Mouse (Mus musculus) mouse embryonic stem cell (cell line): Measurements from ENCODE around the gene Kcnq1.

Experiments used
- in situ Hi-C, 2 experiments: fragments of 300-500 bp; cut with MboI; formaldehyde crosslinking; loops; 1 replicate in 1 of 2; 3 replicates in 1 of 2; pipeline ENCODE4 v1.14.3; 2019 to 2020; ENCODE audit warnings: low sequenced_read_pairs in 2 of 2, low pct_unique_long_range_greater_than_20kb in 1 of 2, mixed read lengths in 1 of 2; ENCODE audit not compliant: unreplicated experiment in 1 of 2

Gene Kcnq1

DNA sequence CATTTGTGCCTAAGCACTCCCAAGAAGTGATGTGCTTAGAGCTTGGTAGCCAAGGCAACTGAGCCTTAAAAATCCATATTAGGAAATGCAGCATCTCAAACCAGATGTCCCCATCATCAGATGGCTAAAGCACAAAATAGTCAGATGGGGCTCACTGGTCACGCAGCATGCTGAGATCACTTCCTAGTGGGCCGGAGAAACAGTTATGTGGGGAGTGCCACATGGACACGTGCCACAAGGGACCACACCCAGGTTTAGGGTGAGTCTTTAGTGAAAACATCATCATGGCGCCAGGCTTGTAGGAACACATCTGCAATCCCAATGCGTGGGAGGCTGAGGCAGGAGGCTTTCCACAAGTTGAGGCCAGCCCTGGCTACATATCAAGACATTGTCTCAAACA is 10.4 kb downstream of the Kcnq1 start:
- in situ Hi-C loops, result no loop called here

GRCm38 (mm10) chr7:143119407-143119806 is 13.2 kb downstream of the Kcnq1 start:
- in situ Hi-C loops, result no loop called here

DNA sequence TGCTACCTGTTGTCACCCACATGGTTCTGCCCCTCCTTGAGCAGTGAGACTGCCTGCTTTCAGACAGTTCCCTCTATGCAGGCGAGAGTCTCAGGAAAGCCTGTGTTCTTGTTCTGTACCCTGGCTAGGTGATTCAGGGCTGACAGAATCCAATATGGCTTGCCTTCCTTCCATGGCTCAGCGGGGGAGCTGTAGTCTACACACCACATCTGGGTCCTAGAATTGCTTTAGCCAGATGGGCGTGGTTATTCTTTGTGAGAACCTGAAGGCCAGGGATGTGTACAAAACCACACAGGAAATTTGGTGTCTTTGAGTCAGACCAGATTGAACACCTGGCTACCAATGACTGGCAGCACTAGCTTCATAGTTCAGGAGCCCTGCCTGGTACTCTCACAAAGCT is 13.7 kb downstream of the Kcnq1 start:
- in situ Hi-C loops, result no loop called here

DNA sequence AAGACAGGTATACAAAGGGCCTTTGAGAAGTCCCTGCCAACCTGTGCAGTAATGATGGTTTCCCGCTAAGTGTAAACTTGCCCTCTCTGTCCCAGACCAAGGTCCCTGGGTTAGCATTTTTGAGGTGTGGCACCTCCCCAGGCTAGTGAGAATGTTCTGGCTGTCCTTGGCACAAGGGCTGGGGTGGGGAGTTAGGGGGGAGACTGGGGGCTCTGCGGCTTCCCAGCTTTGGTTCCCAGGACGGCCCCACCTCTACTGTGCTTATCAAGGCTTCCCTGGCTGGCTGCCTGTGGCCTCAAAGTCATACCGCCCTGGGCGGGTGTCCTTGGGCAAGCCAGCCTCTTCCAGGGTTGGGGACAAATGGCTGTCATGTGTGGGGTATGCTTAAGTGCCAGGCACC is 16.0 kb downstream of the Kcnq1 start:
- in situ Hi-C loops, result no loop called here

DNA sequence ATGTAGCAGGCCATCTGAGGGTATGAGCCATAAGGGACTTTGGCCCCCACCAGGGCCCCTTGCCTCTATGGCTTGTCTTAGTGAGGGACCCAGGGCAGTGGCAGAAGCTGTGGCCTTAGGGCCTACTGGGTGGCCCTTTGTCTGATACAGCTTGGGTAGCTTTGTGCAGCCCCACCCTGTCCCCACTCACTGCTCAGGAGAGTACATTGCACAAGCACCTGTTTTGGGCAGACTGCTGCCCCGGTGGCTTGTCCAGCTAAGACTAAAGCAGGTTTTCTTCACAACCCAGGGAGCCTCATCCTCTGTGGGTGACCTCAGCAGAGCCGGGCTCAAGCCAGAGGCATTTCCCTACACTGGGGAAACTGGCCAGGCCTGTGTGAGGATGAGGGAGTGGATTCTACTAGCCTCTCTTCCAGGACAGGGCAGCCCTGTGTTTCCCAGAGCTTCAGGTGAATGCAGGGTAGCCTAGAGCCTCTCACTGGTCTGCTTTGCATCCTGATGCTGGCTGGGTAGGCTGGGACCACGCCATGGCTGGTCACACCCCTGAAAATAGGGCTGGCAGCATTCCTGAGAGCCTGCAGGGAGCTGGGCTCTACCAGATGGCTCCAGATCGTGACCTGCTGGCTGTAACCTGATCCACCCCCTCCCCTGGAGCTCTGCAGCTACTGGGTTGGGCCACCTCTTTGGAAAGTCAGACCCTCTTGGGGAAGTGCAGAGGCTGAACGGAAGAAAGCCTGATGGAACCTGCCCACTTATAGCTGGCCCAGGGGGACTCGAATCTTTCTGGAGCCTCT is 17.9 kb downstream of the Kcnq1 start:
- in situ Hi-C loops, result no loop called here

DNA sequence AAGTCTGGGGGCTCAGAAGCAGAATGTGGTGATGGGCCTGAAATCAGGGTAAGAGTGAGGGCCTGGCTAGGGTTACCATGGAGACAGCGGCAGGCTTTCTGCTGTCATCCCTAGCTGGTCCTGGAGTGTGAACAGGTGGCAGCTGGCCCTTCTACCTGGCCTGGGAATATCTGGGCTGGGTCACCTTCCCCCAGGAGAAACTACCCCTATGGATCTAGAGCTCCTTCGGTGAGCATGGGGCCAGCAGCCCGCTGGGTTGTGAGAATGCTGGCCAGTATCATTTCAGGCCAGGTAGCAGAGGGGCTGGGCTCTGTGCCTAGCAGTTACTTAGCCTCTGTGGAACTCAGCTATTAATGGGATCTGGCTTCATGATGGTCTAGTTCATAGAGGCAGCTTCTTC is 18.7 kb downstream of the Kcnq1 start:
- in situ Hi-C loops, result no loop called here

DNA sequence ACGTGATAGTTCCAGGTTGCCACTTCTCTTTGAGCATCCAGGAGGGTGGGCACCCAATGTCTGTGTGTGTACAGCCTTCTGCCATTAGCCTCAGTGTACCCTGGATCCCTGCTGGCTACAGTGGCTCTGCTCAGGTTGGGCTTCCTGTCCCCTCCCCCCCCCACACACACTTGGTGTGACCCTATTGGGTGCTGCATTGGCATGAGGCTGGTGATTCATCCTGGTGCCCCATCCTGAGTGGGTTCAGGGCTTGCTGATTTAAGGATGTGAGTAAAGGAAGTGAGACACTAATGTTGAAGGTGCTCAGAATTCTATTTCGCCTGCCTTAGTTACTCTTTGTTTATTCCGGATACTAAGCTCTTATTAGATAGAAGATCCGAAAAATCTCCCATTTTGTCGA is 26.7 kb downstream of the Kcnq1 start:
- in situ Hi-C loops, result no loop called here

DNA sequence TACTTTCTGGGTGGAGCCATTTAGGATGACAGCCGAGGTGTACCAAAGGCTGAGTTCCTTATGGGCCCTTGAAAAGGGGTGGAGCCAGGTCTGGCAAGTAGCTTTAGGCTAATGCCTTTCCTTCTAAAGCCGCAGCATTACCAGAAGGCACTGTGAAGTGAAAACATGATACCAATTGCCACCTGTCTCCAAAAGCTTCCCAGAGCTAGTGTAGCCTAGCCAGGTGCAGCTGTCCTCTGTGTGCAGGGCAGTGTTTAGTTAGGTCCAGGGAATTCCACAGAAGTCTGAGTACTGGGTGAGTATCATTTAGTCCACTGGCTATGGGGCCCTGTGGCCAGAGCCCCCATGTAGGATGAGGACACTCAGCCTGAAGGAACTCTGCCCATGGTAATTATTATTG is 30.0 kb downstream of the Kcnq1 start:
- in situ Hi-C loops, result no loop called here

GRCm38 (mm10) chr7:143136561-143136960 is 30.4 kb downstream of the Kcnq1 start:
- in situ Hi-C loops, result no loop called here

GRCm38 (mm10) chr7:143138789-143139188 is 32.6 kb downstream of the Kcnq1 start:
- in situ Hi-C loops, result no loop called here

- in situ Hi-C loops, result loop anchor here in 1 of 2 experiments (10.0 kb wide), 1 partner anchor 45 kb away; the partner anchor contains the start of gene Trpm5
Measured at GRCm38 (mm10) chr7:143139932-143140331, 33.8 kb downstream of the Kcnq1 start.

GRCm38 (mm10) chr7:143142680-143143079 is 36.5 kb downstream of the Kcnq1 start:
- in situ Hi-C loops, result loop anchor here in 1 of 2 experiments (10.0 kb wide), 1 partner anchor 48 kb away; the partner anchor contains the start of gene Trpm5

- in situ Hi-C loops, result loop anchor here (5.0 to 10.0 kb wide), 2 partner anchors 35 to 52 kb away; partner anchors contain the start of gene Trpm5 (in 1 of the 2)
Measured at GRCm38 (mm10) chr7:143147015-143147414, 40.9 kb downstream of the Kcnq1 start.

- in situ Hi-C loops, result loop anchor here in 1 of 2 experiments (5.0 to 25.0 kb wide), 2 partner anchors 316 to 611 kb away; partner anchors contain the start of genes Mrgprg and Osbpl5
Measured at GRCm38 (mm10) chr7:143151171-143151570, 45.0 kb downstream of the Kcnq1 start.

GRCm38 (mm10) chr7:143152350-143152749 is 46.2 kb downstream of the Kcnq1 start:
- in situ Hi-C loops, result loop anchor here in 1 of 2 experiments (5.0 to 25.0 kb wide), 2 partner anchors 315 to 610 kb away; partner anchors contain the start of genes Mrgprg and Osbpl5

DNA sequence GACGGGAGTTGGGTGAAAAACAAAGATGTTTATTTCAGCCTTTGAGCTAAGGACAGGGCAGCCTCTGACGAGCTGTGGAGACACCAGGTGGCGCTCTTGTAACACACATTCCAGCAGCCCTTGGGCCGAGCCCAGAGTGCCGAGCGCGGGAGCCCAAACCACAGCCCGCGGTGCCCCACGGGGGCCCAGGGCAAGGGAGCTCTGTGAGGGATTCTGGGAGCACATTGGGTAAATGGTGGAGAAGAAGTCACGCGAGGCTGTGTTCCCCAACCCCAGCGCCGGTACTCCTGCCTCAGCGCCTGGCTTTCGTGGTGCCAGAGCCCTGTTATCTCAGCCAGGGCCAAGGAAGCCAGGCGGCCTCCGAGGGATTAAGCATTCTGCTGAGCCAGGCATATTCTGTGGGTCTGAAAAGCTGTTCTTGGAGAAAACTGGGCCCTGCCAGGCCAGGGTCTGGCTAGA is 47.8 kb downstream of the Kcnq1 start:
- in situ Hi-C loops, result loop anchor here in 1 of 2 experiments (5.0 to 25.0 kb wide), 2 partner anchors 313 to 608 kb away; partner anchors contain the start of genes Mrgprg and Osbpl5

- in situ Hi-C loops, result loop anchor here in 1 of 2 experiments (5.0 to 25.0 kb wide), 2 partner anchors 313 to 608 kb away; partner anchors contain the start of genes Mrgprg and Osbpl5
Measured at GRCm38 (mm10) chr7:143154458-143154871, 48.3 kb downstream of the Kcnq1 start.

DNA sequence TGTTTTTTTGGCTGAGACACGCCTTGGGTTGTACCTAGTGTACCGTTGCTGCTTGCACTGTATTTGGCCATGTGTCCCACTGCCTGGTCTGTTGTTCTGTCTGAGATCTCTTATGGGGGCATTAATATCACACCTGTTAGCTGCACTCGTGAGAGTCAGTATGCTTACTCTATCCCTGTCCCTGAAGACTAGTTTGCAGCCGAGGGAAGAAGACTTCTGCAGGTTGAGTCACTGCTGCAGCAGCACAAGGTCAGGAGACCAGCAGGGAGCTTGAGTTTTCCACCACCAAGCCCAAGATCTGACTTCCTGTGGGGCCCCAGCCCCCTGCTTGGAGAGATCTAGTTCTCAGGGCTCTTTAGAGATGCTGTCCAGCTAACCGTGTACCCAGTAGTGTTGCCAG is 49.1 kb downstream of the Kcnq1 start:
- in situ Hi-C loops, result loop anchor here (5.0 to 25.0 kb wide), 2 partner anchors 312 to 607 kb away; partner anchors contain the start of genes Mrgprg (in 1 of the 2) and Osbpl5 (in 1 of the 2)

- in situ Hi-C loops, result loop anchor here (5.0 to 25.0 kb wide), 2 partner anchors 308 to 603 kb away; partner anchors contain the start of genes Mrgprg (in 1 of the 2) and Osbpl5 (in 1 of the 2)
Measured at GRCm38 (mm10) chr7:143158690-143159425, 52.7 kb downstream of the Kcnq1 start.
